Mouse (Mus musculus) ES-E14 (cell line): ENCODE results near the gene Cnot11. TPM values are rescaled to one million over a fixed set of nuclear protein-coding genes. Genes with fewer than 3 reads are reported as not detected.
A peak's percentile ranks its signal among the peaks of the same experiment; 100 is the strongest.

ENCODE experiments used
- DNase-seq: peaks from one replicate; pipeline ENCODE4 v3.0.0-alpha.2; 2013; ENCODE audit warnings: low read depth, low spot score
- H3K27ac ChIP-seq: 2 replicates; pipeline ENCODE4 v1.5.1; 2012; ENCODE audit warnings: low read depth, mild to moderate bottlenecking, low read length, moderate library complexity, mixed read lengths; ENCODE audit not compliant: poor library complexity, insufficient read depth, severe bottlenecking
- H3K36me3 ChIP-seq: 2 replicates; pipeline ENCODE4 v1.6.1; 2012; ENCODE audit warnings: mild to moderate bottlenecking, low read length, moderate library complexity, mixed read lengths; ENCODE audit not compliant: control insufficient read depth, poor library complexity, insufficient read depth, severe bottlenecking
- H3K4me1 ChIP-seq, 2 experiments: fragments of 150-350 bp in 1 of 2; sonication (generic) in 1 of 2; 2 replicates each; pipeline ENCODE4 v1.6.1; 2012; ENCODE audit warnings: low read length in 2 of 2, mild to moderate bottlenecking in 1 of 2, mixed read lengths in 1 of 2; ENCODE audit not compliant: control insufficient read depth in 2 of 2, insufficient read depth in 2 of 2, poor library complexity in 1 of 2
- H3K4me3 ChIP-seq, 2 experiments: fragments of 150-350 bp in 1 of 2; sonication (generic) in 1 of 2; 2 replicates each; pipeline ENCODE4 v1.5.1; 2012; ENCODE audit warnings: low read length in 2 of 2, low read depth in 1 of 2, mild to moderate bottlenecking in 1 of 2, mixed read lengths in 1 of 2; ENCODE audit not compliant: insufficient read depth in 1 of 2, poor library complexity in 1 of 2, severe bottlenecking in 1 of 2
- H3K9ac ChIP-seq: 2 replicates; pipeline ENCODE4 v1.6.1; 2012; ENCODE audit warnings: low read depth, mild to moderate bottlenecking, low read length, mixed read lengths; ENCODE audit not compliant: poor library complexity, insufficient read depth, severe bottlenecking
- H3K9me3 ChIP-seq: fragments of 150-350 bp; sonication (generic); 2 replicates; pipeline ENCODE4 v1.6.1; 2012; ENCODE audit warnings: low read depth, mild to moderate bottlenecking, low read length; ENCODE audit not compliant: control insufficient read depth, insufficient read depth
- CHD2 ChIP-seq: IDR thresholded peaks from 2 replicates; pipeline ENCODE4 v1.6.1; 2014; ENCODE audit warnings: mild to moderate bottlenecking, low read depth, low read length, inconsistent platforms
- HCFC1 ChIP-seq: IDR thresholded peaks from 2 replicates; pipeline ENCODE4 v1.6.1; 2012; ENCODE audit warnings: low read length, inconsistent platforms, borderline replicate concordance; ENCODE audit not compliant: insufficient read depth
- MAFK ChIP-seq: IDR thresholded peaks from 2 replicates; pipeline ENCODE4 v1.6.1; 2014; ENCODE audit warnings: mild to moderate bottlenecking, low read depth, low read length, inconsistent platforms; ENCODE audit not compliant: insufficient read depth
- ZC3H11A ChIP-seq: IDR thresholded peaks from 2 replicates; pipeline ENCODE4 v1.6.1; 2012; ENCODE audit warnings: low read depth, mild to moderate bottlenecking, inconsistent platforms, low read length, borderline replicate concordance
- ZNF384 ChIP-seq: IDR thresholded peaks from 2 replicates; pipeline ENCODE4 v1.6.1; 2012; ENCODE audit warnings: low read depth, low read length, inconsistent platforms
- in situ Hi-C, 2 experiments: fragments of 600-800 bp; cut with MboI; formaldehyde crosslinking; loops; one replicate each; pipeline ENCODE4 v1.15.1; 2025; ENCODE audit warnings: low sequenced_read_pairs in 2 of 2, inconsistent platforms in 1 of 2; ENCODE audit not compliant: unreplicated experiment in 2 of 2
- total RNA-seq: library from RNA; depleted of rRNA; stranded (reverse); fragments of 300-350 nt; gene quantifications from 2 replicates; pipeline ENCODE4 v1.2.3, GENCODE M21; 2012

Cnot11 gene
- total RNA-seq, 1 experiment = 21.7 TPM

- H3K9ac ChIP-seq = peak overlapping the region; percentile 94
- in situ Hi-C loops = no loop called here
- peak; percentile 34 for DNase-seq
- H3K4me3 ChIP-seq = peak overlapping the region; percentile 91
- peaks cover 0 to 5% of the 10 kb centered on the region in 2 experiments; a peak in 2 of 4 replicates for H3K4me1 ChIP-seq
- H3K9me3 ChIP-seq = no peaks in the 10 kb centered on the region
- TF ChIP-seq ZC3H11A = no peak
- TF ChIP-seq HCFC1 = peak; percentile 51; the same call in 1 of the 2 replicates
- no peak for TF ChIP-seq CHD2
- TF ChIP-seq MAFK = no peak
- TF ChIP-seq ZNF384 = no peak
- peak overlapping the region; percentile 70; the same call in 1 of the 2 replicates for H3K27ac ChIP-seq
- H3K36me3 ChIP-seq = no peaks in the 10 kb centered on the region
Observed at GRCm38 (mm10) chr1:39576431-39577243, 41.8 kb downstream of the Cnot11 start.

DNA sequence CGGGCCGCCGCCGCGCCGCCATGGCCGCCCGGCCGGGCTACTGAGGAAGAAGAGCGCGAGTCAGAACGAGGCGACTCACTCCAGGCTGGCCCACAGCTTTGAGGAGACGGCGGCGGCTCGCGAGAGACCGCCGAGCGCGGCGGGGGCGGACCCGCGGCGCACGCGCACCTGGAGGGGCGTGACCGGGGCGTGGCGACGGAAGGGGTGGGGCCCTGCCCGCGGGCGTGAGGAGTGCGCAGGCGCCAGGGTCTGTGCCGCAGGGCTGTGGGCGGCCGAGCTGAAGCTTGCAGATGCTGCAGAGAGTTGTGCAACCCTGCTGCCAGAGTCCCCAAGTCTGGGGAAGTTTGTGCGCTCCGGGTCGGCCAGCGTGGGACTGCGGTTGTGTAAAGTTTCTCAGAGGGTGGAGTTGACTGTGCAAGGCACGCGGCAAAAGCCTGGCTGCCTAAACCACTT, 42.5 kb downstream of the Cnot11 start, which contains the start of gene Rnf149:
TSS of gene Rnf149 (minus strand) at position 153 of the 453 bp plus-strand sequence.
- no peak for TF ChIP-seq HCFC1
- no peak for TF ChIP-seq ZNF384
- TF ChIP-seq ZC3H11A = no peak
- TF ChIP-seq CHD2 = peak; percentile 39; the same call in 1 of the 2 replicates
- TF ChIP-seq MAFK = no peak
- no peaks in the 10 kb centered on the region for H3K9me3 ChIP-seq
- H3K9ac ChIP-seq = peak within 1 kb of the TSS; percentile 94
- peak; percentile 76 for DNase-seq
- H3K4me1 ChIP-seq = peaks cover 0 to 5% of the 10 kb centered on the region in 2 experiments; a peak in 2 of 4 replicates
- in situ Hi-C loops = no loop called here
- peak within 1 kb of the TSS; percentile 91 for H3K4me3 ChIP-seq
- H3K27ac ChIP-seq = peak within 1 kb of the TSS; percentile 70; the same call in 1 of the 2 replicates
- H3K36me3 ChIP-seq = no peaks in the 10 kb centered on the region

- no peak overlapping the region for H3K27ac ChIP-seq
- H3K36me3 ChIP-seq = no peaks in the 10 kb centered on the region
- peaks cover 0 to 5% of the 10 kb centered on the region in 2 experiments; a peak in 2 of 4 replicates for H3K4me1 ChIP-seq
- in situ Hi-C loops = no loop called here
- no peak overlapping the region for H3K4me3 ChIP-seq
- DNase-seq = no peak
- TF ChIP-seq ZC3H11A (no peak), ZNF384 (no peak), MAFK (no peak), CHD2 (no peak), HCFC1 (no peak)
- no peak overlapping the region for H3K9ac ChIP-seq
- no peaks in the 10 kb centered on the region for H3K9me3 ChIP-seq
Observed at GRCm38 (mm10) chr1:39578446-39578845, 43.7 kb downstream of the Cnot11 start.

DNA sequence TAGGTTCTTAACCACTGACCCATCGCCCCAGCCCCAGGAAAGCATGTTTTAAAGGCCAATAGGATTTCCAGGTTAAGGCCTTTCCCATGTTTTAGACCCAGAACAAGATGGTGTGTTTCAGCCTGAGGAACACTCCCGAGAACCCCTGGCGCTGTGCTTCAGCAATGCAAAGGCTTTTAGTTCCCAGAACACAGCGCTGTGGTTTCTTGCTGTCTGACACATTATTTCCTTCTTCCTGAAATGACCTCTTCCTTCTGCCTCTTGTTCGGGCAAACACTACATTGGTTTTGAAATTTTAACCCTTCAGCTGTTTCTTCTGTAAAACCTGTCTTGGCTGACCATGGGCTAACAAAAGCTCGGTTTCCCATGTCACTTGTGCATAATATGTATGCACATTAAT, 44.3 kb downstream of the Cnot11 start:
- in situ Hi-C loops = no loop called here
- Histone ChIP-seq H3K4me3 (no peak overlapping the region), H3K4me1 (peaks cover 0 to 5% of the 10 kb centered on the region in 2 experiments; a peak in 2 of 4 replicates), H3K36me3 (no peaks in the 10 kb centered on the region), H3K9me3 (no peaks in the 10 kb centered on the region), H3K27ac (no peak overlapping the region), H3K9ac (no peak overlapping the region)
- TF ChIP-seq ZC3H11A (no peak), CHD2 (no peak), MAFK (no peak), HCFC1 (no peak), ZNF384 (no peak)
- no peak for DNase-seq
